Mouse (Mus musculus): ENCODE measurements around the gene Trip4.

GRCm38 (mm10) chr9:65833640-65834039 is 75.0 kb downstream of the Trip4 start:
- TF ChIP-seq CHD2 (IDR thresholded peaks at IDR 0.05; ENCODE audit: low read depth, low read length) (no peak), ZNF384 (IDR thresholded peaks at IDR 0.05; ENCODE audit: low read depth, low read length) (no peak), MAFK (IDR thresholded peaks at IDR 0.05; ENCODE audit: insufficient read depth, low read depth, low read length) (no peak), ZC3H11A (IDR thresholded peaks at IDR 0.05; ENCODE audit: borderline replicate concordance, low read depth, low read length) (no peak)

All from ES-E14 (cell line).